Mouse (Mus musculus) liver, embryonic 15.5 days (tissue): ENCODE measurements around the gene Gm21961. TPM values are rescaled to one million over a fixed set of nuclear protein-coding genes. Genes with fewer than 3 reads are reported as not detected.
"Not testable (repeated sequence)": the region's sequence is repeated elsewhere in the genome, so short reads cannot be mapped to it uniquely, and the experiment has no call there.

ENCODE experiments used
- ATAC-seq: fragments of 200-750 bp; cut with Nextera tagmentation; 2 replicates; pipeline ENCODE4 v1.8.0; 2017; ENCODE audit warnings: moderate number of reproducible peaks, mild to moderate bottlenecking, moderate library complexity; ENCODE audit not compliant: insufficient read depth
- H3K27ac ChIP-seq: fragments of 300-500 bp; sonication (generic); replicated peaks from 2 replicates; pipeline ENCODE4 v1.5.1; 2015; ENCODE audit warnings: mild to moderate bottlenecking, inconsistent platforms
- H3K27me3 ChIP-seq: fragments of 300-500 bp; sonication (generic); 2 replicates; pipeline ENCODE4 v1.6.1; 2015; ENCODE audit warnings: mild to moderate bottlenecking, inconsistent platforms
- H3K36me3 ChIP-seq: fragments of 300-500 bp; sonication (generic); replicated peaks from 2 replicates; pipeline ENCODE4 v1.6.1; 2015; ENCODE audit warnings: moderate library complexity, mild to moderate bottlenecking, inconsistent platforms
- H3K4me1 ChIP-seq: fragments of 300-500 bp; sonication (generic); replicated peaks from 2 replicates; pipeline ENCODE4 v1.6.1; 2015; ENCODE audit warnings: inconsistent platforms
- H3K4me2 ChIP-seq: fragments of 300-500 bp; sonication (generic); 2 replicates; pipeline ENCODE4 v1.6.1; 2015; ENCODE audit warnings: moderate library complexity, mild to moderate bottlenecking, inconsistent platforms
- H3K4me3 ChIP-seq: fragments of 300-500 bp; sonication (generic); replicated peaks from 2 replicates; pipeline ENCODE4 v1.5.1; 2015; ENCODE audit warnings: mild to moderate bottlenecking, inconsistent platforms
- H3K9ac ChIP-seq: fragments of 300-500 bp; sonication (generic); 2 replicates; pipeline ENCODE4 v1.6.1; 2015; ENCODE audit warnings: moderate library complexity, mild to moderate bottlenecking, inconsistent platforms
- H3K9me3 ChIP-seq: fragments of 300-500 bp; sonication (generic); replicated peaks from 2 replicates; pipeline ENCODE4 v1.6.1; 2016; ENCODE audit warnings: inconsistent platforms
- WGBS: fragments of 180-500 bp; shearing (Covaris S2); methylation state at CpG from one replicate; pipeline ENCODE4 v1.1.7; 2015; ENCODE audit warnings: mixed read lengths; ENCODE audit not compliant: insufficient replicate concordance; 5-methylcytosine and 5-hydroxymethylcytosine counted together
- polyA plus RNA-seq: library from polyadenylated mRNA; unstranded; fragments of >200 nt; fragmentation: Nextera tagmentation; extraction: Ambion mirVana; gene quantifications from 2 replicates; pipeline ENCODE4 v1.2.1, GENCODE M21; 2015

Gm21961 gene
- not detected in 2 replicates for polyA plus RNA-seq

- H3K4me2 ChIP-seq: no peak within 1 kb of the TSS
- ATAC-seq: no peak
- no peak within 1 kb of the TSS for H3K9ac ChIP-seq
- no peaks in the 10 kb centered on the region for H3K36me3 ChIP-seq
- WGBS: 74% methylated on average over 5 of the region's 5 CpGs
- no peak within 1 kb of the TSS for H3K4me3 ChIP-seq
- H3K27ac ChIP-seq: no peak within 1 kb of the TSS
- H3K4me1 ChIP-seq: no peaks in the 10 kb centered on the region
- H3K27me3 ChIP-seq: no peaks in the 10 kb centered on the region
- H3K9me3 ChIP-seq: no peaks in the 10 kb centered on the region
These were observed at the start of gene Gm21961 for GRCm38 (mm10) chr15:65014804-65015203. Gene Gm21961, minus strand, starts transcription at chr15:65014904.

DNA sequence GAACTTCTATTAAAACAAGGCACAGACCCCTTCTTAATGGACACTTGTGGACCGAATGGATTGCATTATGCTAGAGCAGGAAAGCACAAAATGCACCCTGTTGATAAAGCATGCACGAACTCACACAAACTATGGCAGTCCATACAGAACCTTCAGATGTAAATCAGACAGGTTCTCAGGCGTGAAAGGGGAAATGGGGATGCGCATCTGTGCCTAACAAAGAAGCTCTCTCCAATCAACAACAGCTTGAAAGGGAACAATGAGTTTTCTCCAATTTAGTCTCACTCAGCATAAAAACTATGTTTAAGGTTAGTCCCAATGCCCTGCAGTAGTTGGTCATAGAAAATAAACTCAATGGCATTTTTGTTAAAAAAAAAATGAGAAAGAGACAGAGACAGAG lies 27.3 kb upstream of the Gm21961 start:
- no peak overlapping the region for H3K4me3 ChIP-seq
- no peaks in the 10 kb centered on the region for H3K27me3 ChIP-seq
- WGBS: 41% methylated on average over 4 of the region's 4 CpGs
- no peaks in the 10 kb centered on the region for H3K9me3 ChIP-seq
- ATAC-seq: no peak
- no peaks in the 10 kb centered on the region for H3K4me1 ChIP-seq
- no peak overlapping the region for H3K9ac ChIP-seq
- no peaks in the 10 kb centered on the region for H3K36me3 ChIP-seq
- H3K4me2 ChIP-seq: no peak overlapping the region
- no peak overlapping the region for H3K27ac ChIP-seq

DNA sequence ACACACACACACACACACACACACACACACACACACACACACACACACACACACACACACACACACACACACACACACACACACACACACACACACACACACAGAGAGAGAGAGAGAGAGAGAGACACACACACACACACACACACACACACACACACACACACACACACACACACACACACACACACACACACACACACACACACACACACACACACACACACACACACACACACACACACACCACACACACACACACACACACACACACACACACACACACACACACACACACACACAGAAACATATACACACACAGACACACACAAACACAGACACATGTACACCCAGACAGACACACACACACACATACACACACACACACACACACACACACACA lies 24.5 kb upstream of the Gm21961 start:
- not testable (repeated sequence) for H3K27me3 ChIP-seq, H3K4me3 ChIP-seq, H3K9ac ChIP-seq, H3K36me3 ChIP-seq, ATAC-seq, H3K4me2 ChIP-seq, H3K4me1 ChIP-seq, H3K27ac ChIP-seq, H3K9me3 ChIP-seq

GRCm38 (mm10) chr15:65017971-65018370 lies 3.3 kb upstream of the Gm21961 start:
- 55% methylated on average over 1 of the region's 1 CpGs for WGBS
- H3K36me3 ChIP-seq: no peaks in the 10 kb centered on the region
- H3K27ac ChIP-seq: no peak overlapping the region
- no peak overlapping the region for H3K4me2 ChIP-seq
- no peaks in the 10 kb centered on the region for H3K9me3 ChIP-seq
- ATAC-seq: no peak
- no peaks in the 10 kb centered on the region for H3K4me1 ChIP-seq
- no peaks in the 10 kb centered on the region for H3K27me3 ChIP-seq
- no peak overlapping the region for H3K9ac ChIP-seq
- H3K4me3 ChIP-seq: no peak overlapping the region

- H3K27me3 ChIP-seq: no peaks in the 10 kb centered on the region
- H3K4me2 ChIP-seq: no peak overlapping the region
- H3K9ac ChIP-seq: no peak overlapping the region
- no peak for ATAC-seq
- H3K4me1 ChIP-seq: no peaks in the 10 kb centered on the region
- H3K9me3 ChIP-seq: 0 out of 2 replicates have a peak, but pooled peaks cover 2% of the 10 kb centered on the region
- no peak overlapping the region for H3K4me3 ChIP-seq
- H3K27ac ChIP-seq: no peak overlapping the region
- no peaks in the 10 kb centered on the region for H3K36me3 ChIP-seq
These were observed 8.5 kb downstream of the Gm21961 start for GRCm38 (mm10) chr15:65006177-65006576.

DNA sequence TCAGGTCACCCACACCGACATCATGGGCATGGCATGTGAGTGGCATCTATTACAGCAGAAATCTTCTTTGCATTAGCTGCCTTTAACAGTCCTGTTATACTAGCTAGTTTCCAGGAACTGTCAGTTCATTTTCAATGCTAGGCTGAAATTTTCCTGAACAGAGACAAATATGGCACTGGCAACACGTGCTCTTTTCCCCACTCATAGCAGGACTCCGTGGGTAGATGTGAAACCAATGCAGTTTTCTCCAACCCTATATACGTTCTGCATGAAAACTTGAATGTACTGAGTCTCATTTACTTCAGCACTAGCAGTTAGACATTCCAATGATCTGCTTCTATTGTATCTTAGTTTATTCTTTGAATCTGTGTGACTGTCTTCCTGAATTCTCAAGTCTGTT lies 20.2 kb downstream of the Gm21961 start:
- Histone ChIP-seq H3K4me1 (no peaks in the 10 kb centered on the region), H3K4me3 (no peak overlapping the region), H3K9ac (no peak overlapping the region), H3K4me2 (no peak overlapping the region), H3K36me3 (no peaks in the 10 kb centered on the region), H3K27me3 (no peaks in the 10 kb centered on the region), H3K9me3 (no peaks in the 10 kb centered on the region), H3K27ac (no peak overlapping the region)
- no peak for ATAC-seq
- WGBS: 60% methylated on average over 4 of the region's 4 CpGs

DNA sequence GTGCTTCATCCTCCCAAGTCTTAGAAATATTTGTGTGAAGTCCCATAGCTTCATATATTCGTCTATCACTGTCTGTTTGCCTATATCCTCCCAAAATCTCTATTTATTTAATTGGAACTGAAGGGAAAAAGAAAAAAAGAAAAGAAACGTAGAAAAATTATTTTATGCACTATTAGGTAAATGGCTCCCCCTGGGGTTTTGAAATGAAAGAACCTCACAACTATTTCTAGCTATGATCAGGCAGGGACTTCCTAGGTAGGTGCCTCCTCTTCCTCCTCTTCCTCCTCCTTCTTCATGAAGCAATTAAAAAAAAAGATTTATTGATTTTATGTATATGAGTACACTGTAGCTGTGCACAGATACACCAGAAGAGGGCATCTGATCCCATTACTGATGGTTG lies 34.7 kb downstream of the Gm21961 start:
- Histone ChIP-seq H3K27ac (no peak overlapping the region), H3K4me3 (no peak overlapping the region), H3K27me3 (no peaks in the 10 kb centered on the region), H3K36me3 (no peaks in the 10 kb centered on the region), H3K9me3 (no peaks in the 10 kb centered on the region), H3K4me1 (no peaks in the 10 kb centered on the region), H3K9ac (no peak overlapping the region), H3K4me2 (no peak overlapping the region)
- no peak for ATAC-seq
- WGBS: 40% methylated on average over 2 of the region's 2 CpGs

GRCm38 (mm10) chr15:64976044-64976805 lies 38.5 kb downstream of the Gm21961 start:
- Histone ChIP-seq H3K27ac (no peak overlapping the region), H3K4me1 (no peaks in the 10 kb centered on the region), H3K9ac (no peak overlapping the region), H3K36me3 (no peaks in the 10 kb centered on the region), H3K4me3 (no peak overlapping the region), H3K4me2 (no peak overlapping the region), H3K9me3 (no peaks in the 10 kb centered on the region), H3K27me3 (no peaks in the 10 kb centered on the region)
- WGBS: 62% methylated on average over 7 of the region's 7 CpGs
- no peak for ATAC-seq

Other genes starting within 250 kb of the Gm21961 start
- gene Gm21798, start 197.2 kb downstream of the Gm21961 start, polyA plus RNA-seq: not detected in 2 replicates